Mouse (Mus musculus) bone marrow, adult 2 months (tissue): ENCODE results near the gene Gtpbp1. TPM values are rescaled to one million over a fixed set of nuclear protein-coding genes. Genes with fewer than 3 reads are reported as not detected.
A peak's percentile ranks its signal among the peaks of the same experiment; 100 is the strongest.

Experiments
- H3K27ac ChIP-seq: fragments of 200-500 bp; 2 replicates; pipeline ENCODE4 v1.5.1; 2012; ENCODE audit warnings: low read depth, mild to moderate bottlenecking, control low read depth, inconsistent platforms, low read length; ENCODE audit not compliant: control insufficient read depth, poor library complexity, insufficient read depth
- H3K4me1 ChIP-seq: fragments of 200-500 bp; 2 replicates; pipeline ENCODE4 v1.6.1; 2011; ENCODE audit warnings: low read length; ENCODE audit not compliant: control insufficient read depth, insufficient read depth
- H3K4me3 ChIP-seq: fragments of 200-500 bp; replicated peaks from 2 replicates; pipeline ENCODE3; 2011; ENCODE audit warnings: mild to moderate bottlenecking, low read depth, low read length, control low read depth; ENCODE audit not compliant: control insufficient read depth
- CTCF ChIP-seq: fragments of 200-500 bp; IDR thresholded peaks from 2 replicates; pipeline ENCODE4 v1.5.1; 2011; ENCODE audit warnings: low read length, control low read depth; ENCODE audit not compliant: control insufficient read depth, insufficient read depth
- POLR2A ChIP-seq: fragments of 200-500 bp; IDR thresholded peaks from 2 replicates; pipeline ENCODE4 v1.6.1; 2011; ENCODE audit warnings: low read depth, mild to moderate bottlenecking, control low read depth, low read length, borderline replicate concordance; ENCODE audit not compliant: control insufficient read depth
- WGBS: fragments of 180-500 bp; shearing (Covaris S2); methylation state at CpG from one replicate; pipeline ENCODE4 v1.1.7; 2018; 5-methylcytosine and 5-hydroxymethylcytosine counted together
- polyA plus RNA-seq: library from polyadenylated mRNA; stranded (reverse); fragments of >200 nt; gene quantifications from 2 replicates; pipeline ENCODE4 v1.2.4, GENCODE M21; 2011; ENCODE audit warnings: low replicate concordance; ENCODE audit not compliant: missing spikeins, insufficient read depth, insufficient read length

Gtpbp1 gene
- polyA plus RNA-seq, result 46.1 and 53.9 TPM in 2 replicates

DNA sequence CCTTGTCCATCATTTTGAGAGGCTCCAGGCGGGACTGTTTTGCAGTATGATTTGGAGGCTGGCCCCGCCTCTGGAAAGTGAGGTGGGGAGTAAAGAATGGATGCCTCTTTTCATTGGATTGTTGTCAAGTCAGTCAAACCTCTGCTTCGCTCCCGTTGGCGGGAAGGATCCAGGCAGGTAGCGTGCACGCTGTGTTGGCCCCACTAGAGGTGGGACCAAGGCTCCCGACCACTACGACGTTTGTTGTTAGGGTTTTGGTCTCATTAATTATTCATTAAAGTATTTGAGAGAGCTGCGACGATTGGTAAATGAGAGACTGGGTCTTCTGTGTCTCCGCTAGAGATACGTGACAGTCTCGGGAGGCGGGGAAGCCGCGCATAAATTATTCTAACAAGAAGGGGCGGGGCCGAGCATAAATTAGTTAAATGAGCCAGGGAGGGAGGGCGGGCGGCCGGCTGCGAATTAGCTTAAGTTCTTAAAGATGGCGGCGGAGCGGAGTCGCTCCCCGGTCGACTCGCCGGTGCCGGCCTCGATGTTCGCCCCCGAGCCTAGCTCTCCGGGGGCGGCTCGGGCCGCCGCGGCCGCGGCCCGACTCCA, at the start of gene Gtpbp1:
TSS of gene Gtpbp1 (plus strand) at position 420 of the 597 bp plus-strand sequence.
- Histone ChIP-seq H3K4me3 (peak within 1 kb of the TSS; percentile 79), H3K4me1 (peaks cover 4% of the 10 kb centered on the region; the same call in 1 of the 2 replicates), H3K27ac (peak within 1 kb of the TSS; percentile 87)
- under 1% methylated on average over 45 of the region's 45 CpGs for WGBS
- TF ChIP-seq CTCF, result no peak
- TF ChIP-seq POLR2A, result peak; percentile 88; the same call in 1 of the 2 replicates

DNA sequence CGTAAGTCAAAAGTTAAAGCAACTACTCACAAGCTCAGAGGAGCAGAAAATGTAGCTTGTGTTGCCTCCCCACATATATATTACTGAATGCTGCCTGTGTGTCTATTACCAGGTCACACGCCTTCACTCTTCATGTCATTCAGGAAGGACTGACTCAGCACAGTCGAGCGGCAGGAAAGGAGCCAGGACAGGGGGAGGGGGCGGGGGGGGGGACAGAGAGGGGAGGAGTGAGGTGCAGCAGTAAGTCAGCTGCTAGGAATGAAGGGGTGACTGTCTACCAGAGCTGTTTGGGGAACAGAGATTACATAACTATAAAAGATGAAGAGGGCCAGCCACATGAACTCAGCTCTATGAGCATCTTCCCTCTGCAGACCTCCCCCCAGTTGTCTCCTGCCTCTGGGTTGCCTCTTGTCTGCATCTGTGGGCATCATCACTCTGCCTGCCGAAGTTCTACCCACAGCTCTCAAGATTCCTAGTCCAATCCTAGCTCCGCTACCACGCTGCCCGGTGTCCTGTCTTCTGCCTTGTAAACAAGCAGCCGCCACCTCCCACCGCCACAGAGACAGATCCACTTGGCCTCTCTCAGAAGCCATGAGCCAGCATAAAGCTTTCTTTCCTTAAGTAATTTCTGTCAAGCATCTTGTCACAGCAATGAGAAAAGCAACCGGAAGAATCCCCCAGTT, 49.4 kb upstream of the Gtpbp1 start:
- no peak overlapping the region for H3K4me3 ChIP-seq
- WGBS, result 47% methylated on average over 12 of the region's 12 CpGs
- H3K4me1 ChIP-seq, result no peaks in the 10 kb centered on the region
- no peak overlapping the region for H3K27ac ChIP-seq
- TF ChIP-seq POLR2A (no peak), CTCF (no peak)

DNA sequence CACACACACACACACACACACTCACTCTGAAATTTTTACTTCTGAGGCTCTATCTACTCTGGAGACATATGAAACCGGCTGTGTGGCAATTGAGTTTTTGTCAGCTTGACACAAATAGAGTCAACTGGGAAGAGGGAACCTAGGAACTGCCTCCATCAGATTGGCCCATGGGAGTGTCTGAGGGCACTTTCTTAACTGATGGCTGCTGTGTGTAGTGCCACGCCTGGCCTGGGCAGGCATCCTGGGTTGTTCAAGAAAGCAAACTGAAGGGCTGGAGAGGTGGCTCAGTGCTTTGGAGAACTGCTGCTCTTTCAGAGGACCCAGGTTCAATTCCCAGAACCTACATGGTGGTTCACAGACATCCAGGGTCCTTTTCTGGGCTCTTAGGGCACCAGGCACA, 45.2 kb upstream of the Gtpbp1 start:
- 54% methylated on average over 2 of the region's 2 CpGs for WGBS

DNA sequence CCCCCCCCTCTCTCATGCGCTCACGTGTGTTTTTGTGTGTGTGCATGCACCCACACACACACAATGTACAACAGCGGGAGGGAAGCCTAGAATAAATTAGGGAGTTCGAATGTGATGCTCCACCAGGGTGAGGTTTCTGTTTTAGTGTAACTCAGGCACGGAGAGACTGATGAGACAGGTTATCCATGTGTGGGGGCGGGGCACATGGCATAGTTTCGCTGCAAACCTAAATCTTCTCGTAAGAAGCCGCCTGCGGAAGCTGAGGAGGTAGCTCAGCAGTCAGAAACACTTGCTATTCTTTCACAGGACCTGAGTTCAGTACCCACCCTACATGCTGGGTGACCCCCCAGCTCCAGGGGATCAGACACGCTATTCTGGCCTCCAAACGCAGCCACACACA, 42.5 kb upstream of the Gtpbp1 start:
- H3K27ac ChIP-seq, result no peak overlapping the region
- no peaks in the 10 kb centered on the region for H3K4me1 ChIP-seq
- H3K4me3 ChIP-seq, result no peak overlapping the region
- no peak for TF ChIP-seq POLR2A
- no peak for TF ChIP-seq CTCF
- WGBS, result 87% methylated on average over 12 of the region's 12 CpGs

More for the DNA sequence above, 45.2 kb upstream of the Gtpbp1 start:
- H3K27ac ChIP-seq, result no peak overlapping the region
- H3K4me3 ChIP-seq, result no peak overlapping the region
- H3K4me1 ChIP-seq, result no peaks in the 10 kb centered on the region
- TF ChIP-seq CTCF (no peak), POLR2A (no peak)

DNA sequence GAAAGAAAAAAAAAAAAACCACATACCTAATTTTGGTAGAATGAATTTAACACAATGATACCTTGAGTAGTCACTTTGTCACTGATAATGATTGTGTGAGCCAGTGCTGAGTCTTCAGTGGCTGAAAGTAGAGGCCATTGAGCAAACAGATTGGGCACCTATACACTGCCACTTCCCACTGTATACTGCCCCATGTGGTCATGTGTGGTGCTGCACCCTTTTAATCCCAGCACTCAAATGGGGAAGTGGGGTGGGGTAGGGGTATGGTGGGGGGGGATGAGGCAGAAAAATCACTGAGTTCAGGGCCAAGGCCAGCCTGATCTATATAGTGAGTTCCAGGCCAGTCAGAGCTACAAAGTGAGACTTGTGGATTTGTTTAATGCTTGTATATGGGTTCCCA, 40.1 kb upstream of the Gtpbp1 start:
- no peak overlapping the region for H3K4me3 ChIP-seq
- no peak for TF ChIP-seq POLR2A
- peak; percentile 75 for TF ChIP-seq CTCF
- no peaks in the 10 kb centered on the region; the same call in 1 of the 2 replicates for H3K4me1 ChIP-seq
- no peak overlapping the region for H3K27ac ChIP-seq

DNA sequence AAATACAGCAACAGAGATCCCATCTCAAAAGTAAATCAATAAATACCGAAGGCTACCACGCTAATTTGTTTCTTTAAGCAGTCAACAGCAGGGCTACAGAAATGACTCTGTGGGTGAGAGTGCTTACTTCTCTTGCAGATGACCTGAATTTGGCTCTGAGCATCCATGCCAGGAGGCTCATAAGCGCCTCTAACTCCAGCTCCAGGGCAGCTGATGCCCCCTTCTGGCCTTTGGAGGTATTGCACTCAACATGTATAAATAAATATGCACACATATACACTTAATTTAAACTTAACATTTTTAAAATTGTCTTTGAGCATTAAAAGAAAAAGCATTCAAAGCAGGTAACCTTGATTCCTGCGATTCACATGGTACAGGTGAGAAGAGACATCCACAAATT, 39.2 kb upstream of the Gtpbp1 start:
- WGBS, result 86% methylated on average over 4 of the region's 4 CpGs
- H3K4me3 ChIP-seq, result no peak overlapping the region
- TF ChIP-seq POLR2A (no peak), CTCF (peak; percentile 44; the same call in 1 of the 2 replicates)
- no peaks in the 10 kb centered on the region; the same call in 1 of the 2 replicates for H3K4me1 ChIP-seq
- H3K27ac ChIP-seq, result no peak overlapping the region

DNA sequence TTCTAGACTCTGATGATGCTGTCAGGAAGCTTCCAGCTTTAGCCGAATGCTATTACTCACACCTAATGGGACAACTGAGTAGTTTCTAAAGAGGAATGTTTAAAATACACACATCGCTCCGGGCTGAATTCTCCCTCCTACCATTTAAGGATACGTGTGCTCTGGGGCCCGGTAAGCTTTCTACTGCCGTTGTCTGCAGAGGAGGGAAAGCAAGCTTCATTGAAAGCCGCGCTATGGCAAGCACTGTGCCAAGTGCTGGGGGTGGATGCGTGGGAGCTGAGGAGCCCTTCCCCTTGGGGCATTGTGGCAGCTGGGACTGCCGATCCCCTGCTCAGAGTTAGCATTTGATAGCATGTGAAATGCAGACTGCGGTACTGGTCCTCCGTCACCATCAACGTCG, 34.2 kb upstream of the Gtpbp1 start:
- 95% methylated on average over 14 of the region's 14 CpGs for WGBS
- no peak overlapping the region for H3K27ac ChIP-seq
- no peak for TF ChIP-seq CTCF
- no peak for TF ChIP-seq POLR2A
- no peaks in the 10 kb centered on the region; the same call in 1 of the 2 replicates for H3K4me1 ChIP-seq
- no peak overlapping the region for H3K4me3 ChIP-seq

DNA sequence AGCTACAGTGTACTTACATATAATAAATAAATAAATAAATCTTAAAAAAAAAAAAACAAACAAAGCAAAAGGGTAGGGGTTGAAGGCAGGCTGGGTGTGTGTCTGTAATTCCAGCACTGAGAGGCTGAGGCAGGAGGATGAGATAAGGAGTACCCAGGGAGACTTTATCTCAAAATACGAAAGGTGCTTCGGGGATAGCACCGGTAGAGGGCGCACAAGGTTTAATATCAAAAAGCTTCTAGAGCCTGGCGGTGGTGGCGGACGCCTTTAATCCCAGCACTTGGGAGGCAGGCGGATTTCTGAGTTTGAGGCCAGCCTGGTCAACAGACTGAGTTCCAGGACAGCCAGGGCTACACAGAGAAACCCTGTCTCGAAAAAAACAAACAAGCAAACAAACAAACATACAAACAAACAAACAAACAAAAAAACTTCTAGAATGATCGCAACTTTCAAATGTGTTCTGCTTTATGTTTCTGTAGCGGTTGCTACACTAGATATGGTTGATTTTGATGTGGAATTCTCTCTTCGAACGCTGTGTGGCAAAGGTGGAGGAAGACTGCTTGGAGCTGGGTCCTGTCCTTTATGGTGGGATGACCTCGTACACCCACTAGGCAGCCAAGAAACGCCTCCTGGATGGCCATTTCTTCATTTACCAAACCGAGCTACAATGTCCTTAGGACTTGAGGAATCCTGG, 32.7 kb upstream of the Gtpbp1 start:
- TF ChIP-seq CTCF (peak; percentile 50), POLR2A (no peak)
- 1% methylated on average over 16 of the region's 16 CpGs for WGBS
- H3K4me1 ChIP-seq, result no peaks in the 10 kb centered on the region; the same call in 1 of the 2 replicates
- H3K27ac ChIP-seq, result peak overlapping the region; percentile 91
- H3K4me3 ChIP-seq, result peak overlapping the region; percentile 84
